Mouse (Mus musculus) kidney, adult 2 months (tissue): ENCODE measurements around the gene Them4.

ENCODE experiments used
- CTCF ChIP-seq: fragments of 200-500 bp; conservative IDR thresholded peaks from 2 replicates; pipeline ENCODE4 v1.5.1; 2011; ENCODE audit warnings: low read depth, mild to moderate bottlenecking, control low read depth, low read length, moderate library complexity, mixed read lengths; ENCODE audit not compliant: insufficient read depth, insufficient read length
- POLR2A ChIP-seq: fragments of 200-500 bp; IDR thresholded peaks from one replicate; pipeline ENCODE4 v1.6.1; 2011; ENCODE audit warnings: low read depth, low read length, control low read depth

DNA sequence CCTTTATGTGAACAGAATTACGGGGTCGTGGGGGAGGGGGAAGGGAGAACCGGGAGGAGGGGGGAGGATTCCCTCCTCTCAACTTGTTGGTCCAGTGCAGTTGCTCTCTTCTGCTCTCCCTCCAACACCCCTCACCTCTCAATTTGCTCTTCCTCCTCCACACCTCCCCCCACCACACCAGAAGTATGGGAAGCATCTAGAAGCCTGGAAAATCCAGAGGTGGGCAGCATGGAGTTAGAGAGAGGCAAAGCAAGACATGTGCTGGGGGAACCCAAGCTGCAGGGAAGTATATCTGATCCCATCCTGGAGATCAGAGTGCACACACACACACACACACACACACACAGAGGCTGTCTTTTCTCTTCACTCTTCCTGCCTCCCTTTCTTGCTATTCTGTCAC, 62.1 kb downstream of the Them4 start:
- no peak for TF ChIP-seq POLR2A
- no peak for TF ChIP-seq CTCF
